Mouse (Mus musculus) layer of hippocampus, adult 2 months (tissue): ENCODE data around the gene Ackr2. TPM values are rescaled to one million over a fixed set of nuclear protein-coding genes. Genes with fewer than 3 reads are reported as not detected.

Experiments used
- DNase-seq, 2 experiments: peaks; one replicate each; pipeline ENCODE4 v3.0.0; 2022; ENCODE audit warnings: low spot score in 2 of 2
- H3K27ac ChIP-seq: fragments of 200-600 bp; 2 replicates; pipeline ENCODE4 v1.8.1; 2022
- H3K4me3 ChIP-seq: fragments of 200-600 bp; 2 replicates; pipeline ENCODE4 v1.8.1; 2022; ENCODE audit warnings: mild to moderate bottlenecking
- CTCF ChIP-seq: fragments of 200-600 bp; conservative IDR thresholded peaks from 2 replicates; pipeline ENCODE4 v1.8.1; 2022; ENCODE audit warnings: antibody characterized with exemption, mild to moderate bottlenecking, moderate library complexity
- long read RNA-seq, 2 experiments: library from polyadenylated mRNA; stranded (forward); transcript quantifications; one replicate each; pipeline ENCODE4 v2.0.0; 2021; ENCODE audit warnings: borderline mapping rate in 2 of 2
- total RNA-seq, 2 experiments: library from RNA; stranded (reverse); gene quantifications; 2 replicates each; pipeline ENCODE4 v1.2.3; 2021

Gene Ackr2
- total RNA-seq: 1 to 10 TPM; 1.7 to 2.3 TPM
- long read RNA-seq, experiment 1: 0 reads
- long read RNA-seq, experiment 2, partial matches to known transcripts: 0 of 1 reads
- long read RNA-seq, experiment 2, other reads (novel, unspliced or antisense): 0 of 1 reads

GRCm38 (mm10) chr9:121898245-121898644 is at the start of gene Ackr2:
Gene Ackr2, plus strand, starts transcription at chr9:121898355.
- H3K27ac ChIP-seq: no peak within 1 kb of the TSS
- TF ChIP-seq CTCF: no peak
- no peak for DNase-seq

GRCm38 (mm10) chr9:121854246-121854645 is 43.9 kb upstream of the Ackr2 start:
- no peak for TF ChIP-seq CTCF
- no peak overlapping the region for H3K27ac ChIP-seq
- no peak overlapping the region for H3K4me3 ChIP-seq
- no peak for DNase-seq

More at GRCm38 (mm10) chr9:121898245-121898644, at the start of gene Ackr2:
- H3K4me3 ChIP-seq: no peak within 1 kb of the TSS

GRCm38 (mm10) chr9:121856649-121857416 is 41.3 kb upstream of the Ackr2 start:
- Histone ChIP-seq H3K4me3 (peak overlapping the region; percentile 78), H3K27ac (peak overlapping the region; percentile 96)
- DNase-seq: no peak
- no peak; the same call in 1 of the 2 replicates for TF ChIP-seq CTCF

- peak; percentile 97 for DNase-seq
- TF ChIP-seq CTCF: peak; percentile 52
These were observed 40.5 kb upstream of the Ackr2 start for GRCm38 (mm10) chr9:121857474-121858152.

GRCm38 (mm10) chr9:121858153-121858488 is 40.0 kb upstream of the Ackr2 start, which contains the start of gene Higd1a:
Gene Higd1a, minus strand, starts transcription at chr9:121858362.
- Histone ChIP-seq H3K4me3 (peak within 1 kb of the TSS; percentile 78), H3K27ac (peak within 1 kb of the TSS; percentile 96)
- no peak for DNase-seq
- TF ChIP-seq CTCF: no peak

More at GRCm38 (mm10) chr9:121857474-121858152, 40.5 kb upstream of the Ackr2 start:
- H3K4me3 ChIP-seq: peak overlapping the region; percentile 78
- H3K27ac ChIP-seq: peak overlapping the region; percentile 96

GRCm38 (mm10) chr9:121859345-121859744 is 38.8 kb upstream of the Ackr2 start:
- no peak overlapping the region for H3K4me3 ChIP-seq
- no peak for DNase-seq
- no peak overlapping the region for H3K27ac ChIP-seq
- TF ChIP-seq CTCF: no peak

- no peak for TF ChIP-seq CTCF
- no peak for DNase-seq
- H3K27ac ChIP-seq: no peak overlapping the region
- H3K4me3 ChIP-seq: no peak overlapping the region
These were observed 37.2 kb upstream of the Ackr2 start for GRCm38 (mm10) chr9:121860921-121861320.

GRCm38 (mm10) chr9:121864837-121865236 is 33.3 kb upstream of the Ackr2 start:
- DNase-seq: no peak
- TF ChIP-seq CTCF: no peak
- Histone ChIP-seq H3K27ac (no peak overlapping the region), H3K4me3 (no peak overlapping the region)

- no peak overlapping the region for H3K4me3 ChIP-seq
- DNase-seq: peak in 1 of 2 experiments; percentile 26
- TF ChIP-seq CTCF: no peak
- no peak overlapping the region for H3K27ac ChIP-seq
These were observed 32.6 kb upstream of the Ackr2 start for GRCm38 (mm10) chr9:121865425-121866008.

GRCm38 (mm10) chr9:121867632-121868031 is 30.5 kb upstream of the Ackr2 start:
- Histone ChIP-seq H3K4me3 (no peak overlapping the region), H3K27ac (no peak overlapping the region)
- no peak for TF ChIP-seq CTCF
- no peak for DNase-seq

GRCm38 (mm10) chr9:121868236-121868635 is 29.9 kb upstream of the Ackr2 start:
- no peak for TF ChIP-seq CTCF
- Histone ChIP-seq H3K27ac (no peak overlapping the region), H3K4me3 (no peak overlapping the region)
- no peak for DNase-seq

GRCm38 (mm10) chr9:121869432-121869831 is 28.7 kb upstream of the Ackr2 start:
- no peak for DNase-seq
- no peak overlapping the region for H3K4me3 ChIP-seq
- H3K27ac ChIP-seq: no peak overlapping the region
- TF ChIP-seq CTCF: no peak

GRCm38 (mm10) chr9:121869973-121870515 is 28.1 kb upstream of the Ackr2 start:
- no peak for TF ChIP-seq CTCF
- Histone ChIP-seq H3K4me3 (no peak overlapping the region), H3K27ac (no peak overlapping the region)
- DNase-seq: no peak
